Comparison of ENCODE assay signal across 16 mouse cellular contexts in genomic region chr4:62267101-62267500, GRCm38 (mm10). TPM values are rescaled to one million over a fixed set of nuclear protein-coding genes. Genes with fewer than 3 reads are reported as not detected.
"Had no signal": no experiment of that assay in that cellular context is flagged by ENCODE, and none has a peak within 500 bp of the region (broad histone marks: within the 10 kb centered on the region; RNA-seq: fewer than 3 reads in every experiment).

No protein-coding gene starts in this region.

- H3K4me2 ChIP-seq: kidney, embryonic 15.5 days; liver, embryonic 12.5 days; liver, embryonic 15.5 days; midbrain, embryonic 11.5 days; neural tube, embryonic 13.5 days had no signal

- H3K27ac ChIP-seq: kidney, embryonic 15.5 days; left cerebral cortex, adult 2 months; liver, embryonic 12.5 days; liver, embryonic 15.5 days; neural tube, embryonic 13.5 days had no signal

- H3K27me3 ChIP-seq: kidney, embryonic 15.5 days; liver, embryonic 12.5 days; liver, embryonic 15.5 days; neural tube, embryonic 13.5 days had no signal

- ATAC-seq: liver, embryonic 12.5 days had no signal

- H3K9me3 ChIP-seq: kidney, embryonic 15.5 days; liver, embryonic 12.5 days; liver, embryonic 15.5 days; neural tube, embryonic 13.5 days had no signal

- DNase-seq: kidney, adult 8-10 months; kidney, postnatal 10 days; kidney, postnatal 36 days; layer of hippocampus, postnatal 36 days; lung, adult 2 months; lung, postnatal 14 days; lung, postnatal 4 days; midbrain, embryonic 14.5 days; thymus, postnatal 25 days had no signal

- H3K4me3 ChIP-seq: kidney, embryonic 15.5 days; left cerebral cortex, adult 2 months; liver, embryonic 12.5 days; liver, embryonic 15.5 days; neural tube, embryonic 13.5 days had no signal

- H3K4me1 ChIP-seq: liver, embryonic 12.5 days; liver, embryonic 15.5 days; neural tube, embryonic 13.5 days had no signal

- H3K9ac ChIP-seq: kidney, embryonic 15.5 days; liver, embryonic 12.5 days; liver, embryonic 15.5 days; neural tube, embryonic 13.5 days had no signal

- H3K36me3 ChIP-seq: kidney, embryonic 15.5 days; liver, embryonic 12.5 days; liver, embryonic 15.5 days; neural tube, embryonic 13.5 days had no signal

RNA-seq across cellular contexts. Expression of gene Zfp37, which starts 36.3 kb away (rescaled TPM):
- total RNA-seq: megakaryocyte-erythroid progenitor cell, adult 5-6 weeks had no signal
